Mouse (Mus musculus) spleen, postnatal 10 days (tissue): ENCODE data around the gene Exosc7.
A peak's percentile ranks its signal among the peaks of the same experiment; 100 is the strongest.

Experiments used
- DNase-seq, 2 experiments: peaks; one replicate each; pipeline ENCODE4 v3.0.0; 2021 to 2022; ENCODE audit warnings: low spot score in 2 of 2

Exosc7 gene

GRCm38 (mm10) chr9:123112805-123113521 is at the start of gene Exosc7, which contains the start of gene Zdhhc3:
Exosc7 (plus strand) TSS chr9:123113215.
Zdhhc3 (minus strand) TSS chr9:123113205.
- DNase-seq = peak; percentile 87 to 90

- no peak for DNase-seq
These were observed 33.9 kb upstream of the Exosc7 start for GRCm38 (mm10) chr9:123079149-123079548.

GRCm38 (mm10) chr9:123080355-123080754 is 32.7 kb upstream of the Exosc7 start:
- no peak for DNase-seq

- DNase-seq = no peak
These were observed 32.2 kb upstream of the Exosc7 start for GRCm38 (mm10) chr9:123080796-123081195.

DNA sequence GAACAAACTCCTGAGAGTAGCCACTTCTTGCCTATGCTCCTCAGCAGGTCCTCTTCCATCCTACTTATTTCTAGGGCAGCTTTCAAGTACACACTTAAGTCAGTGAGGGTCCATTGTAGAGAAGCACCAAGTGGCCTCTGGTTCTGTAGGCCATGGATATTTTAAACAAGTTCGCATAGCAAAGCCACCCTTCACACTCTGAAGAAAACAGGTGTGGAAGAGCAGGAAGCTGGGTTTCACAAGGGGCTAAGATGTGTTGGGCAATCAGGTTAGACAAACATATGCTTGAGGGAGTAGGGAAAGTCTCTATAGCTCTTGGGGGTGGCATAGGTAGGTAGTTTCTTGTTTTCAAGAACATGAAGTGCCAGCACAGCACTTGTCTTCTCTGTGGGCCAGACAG is 27.6 kb upstream of the Exosc7 start:
- DNase-seq = no peak

DNA sequence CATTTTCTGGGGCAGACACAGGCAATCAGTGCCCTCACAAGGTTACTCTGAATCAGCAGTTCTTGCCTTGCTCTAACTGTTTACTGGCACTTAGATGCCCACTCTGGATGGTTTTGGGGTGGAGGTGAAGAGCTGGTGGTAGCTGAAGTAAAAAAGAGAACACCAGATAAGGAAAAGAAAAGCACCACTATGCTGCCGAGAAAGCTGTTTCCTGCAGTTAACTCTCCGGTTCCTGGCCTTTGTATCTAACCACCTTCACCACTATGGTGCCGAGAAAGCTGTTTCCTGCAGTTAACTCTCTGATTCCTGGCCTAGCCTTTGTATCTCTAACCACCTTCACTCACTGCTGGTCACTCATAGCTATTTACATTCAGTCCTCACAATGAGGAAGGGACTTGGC is 25.5 kb upstream of the Exosc7 start:
- DNase-seq = no peak

GRCm38 (mm10) chr9:123090844-123091243 is 22.2 kb upstream of the Exosc7 start:
- DNase-seq = no peak

DNA sequence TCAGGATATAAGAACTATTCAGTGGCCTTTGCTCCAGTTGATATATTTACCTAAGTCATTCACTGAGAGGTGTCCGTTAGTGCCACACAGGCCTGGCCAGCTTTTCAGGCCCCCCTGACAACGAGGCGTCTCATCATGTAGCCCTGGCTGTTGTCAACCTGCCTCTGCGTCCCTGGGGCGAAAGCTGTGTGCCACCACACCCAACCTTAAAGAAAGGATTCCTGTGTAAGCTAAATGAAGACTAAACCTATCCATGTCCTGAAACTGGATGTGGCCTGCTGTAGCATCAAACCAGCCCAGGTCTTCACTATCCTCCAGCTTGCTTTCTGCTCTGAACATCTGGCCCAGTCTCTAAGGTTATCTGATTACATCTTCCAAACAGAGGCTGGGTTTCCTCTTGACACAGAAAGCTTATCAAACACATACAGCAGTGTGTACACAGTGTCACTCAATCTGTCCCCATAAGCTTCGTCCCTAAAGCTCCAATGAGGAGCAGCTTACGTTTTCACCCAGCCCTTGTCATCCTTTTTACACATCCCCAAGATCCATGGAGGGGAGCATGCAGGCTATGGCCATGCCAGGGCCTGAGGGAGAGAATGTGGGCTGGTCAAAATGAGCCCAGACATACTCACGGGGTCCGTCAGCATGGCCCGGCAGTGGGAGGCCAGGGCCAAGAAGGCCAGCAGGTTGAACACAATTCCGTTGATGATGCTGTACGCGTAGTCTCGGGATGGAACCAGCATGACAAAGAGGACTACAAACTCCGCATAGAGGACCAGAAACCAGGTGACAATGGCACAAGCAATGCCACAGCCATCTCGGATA is 13.2 kb upstream of the Exosc7 start:
- DNase-seq = no peak

GRCm38 (mm10) chr9:123103425-123103824 is 9.6 kb upstream of the Exosc7 start:
- DNase-seq = no peak

DNA sequence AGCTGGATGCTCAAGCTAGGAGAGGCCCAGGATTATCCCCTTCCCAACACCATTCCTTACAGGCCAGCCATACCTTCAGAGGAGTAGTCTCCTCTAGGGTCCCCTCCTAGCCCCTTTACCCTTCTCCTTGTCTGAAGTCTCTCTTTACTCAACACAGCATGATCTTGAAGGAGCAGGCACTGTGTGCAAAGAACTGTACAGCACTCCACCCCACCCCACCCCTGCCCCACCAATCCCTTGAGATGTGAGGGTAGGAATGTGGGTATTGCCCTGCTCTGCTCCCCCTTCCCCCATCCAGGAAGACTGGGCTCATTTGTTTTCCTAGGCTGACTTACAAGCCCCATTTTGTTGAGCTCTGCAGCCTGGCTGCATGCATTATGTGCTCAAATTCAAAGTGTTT is 8.7 kb upstream of the Exosc7 start:
- no peak for DNase-seq

GRCm38 (mm10) chr9:123107186-123107585 is 5.8 kb upstream of the Exosc7 start:
- DNase-seq = no peak

DNA sequence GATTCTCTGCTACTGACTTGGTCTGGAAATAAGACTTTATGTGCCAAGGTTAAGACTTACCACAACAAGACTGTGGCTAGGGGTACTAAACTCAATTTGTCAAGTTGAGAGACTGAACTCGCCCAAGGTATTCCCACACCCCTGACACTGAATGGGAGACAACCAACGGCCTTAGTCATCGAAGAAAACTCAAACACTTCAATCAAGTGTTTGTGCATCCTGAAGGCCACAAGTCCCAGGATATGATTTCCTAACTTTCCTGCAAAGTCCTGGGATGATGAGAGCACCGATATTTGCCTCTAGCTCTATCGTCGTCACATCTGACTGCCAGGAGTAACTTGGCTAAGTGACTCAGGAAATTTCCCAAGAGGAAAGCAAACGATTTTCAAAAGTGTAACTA is 3.8 kb upstream of the Exosc7 start:
- no peak for DNase-seq

GRCm38 (mm10) chr9:123111751-123112221 is 1.2 kb upstream of the Exosc7 start:
- peak in 1 of 2 experiments; percentile 21 for DNase-seq

DNA sequence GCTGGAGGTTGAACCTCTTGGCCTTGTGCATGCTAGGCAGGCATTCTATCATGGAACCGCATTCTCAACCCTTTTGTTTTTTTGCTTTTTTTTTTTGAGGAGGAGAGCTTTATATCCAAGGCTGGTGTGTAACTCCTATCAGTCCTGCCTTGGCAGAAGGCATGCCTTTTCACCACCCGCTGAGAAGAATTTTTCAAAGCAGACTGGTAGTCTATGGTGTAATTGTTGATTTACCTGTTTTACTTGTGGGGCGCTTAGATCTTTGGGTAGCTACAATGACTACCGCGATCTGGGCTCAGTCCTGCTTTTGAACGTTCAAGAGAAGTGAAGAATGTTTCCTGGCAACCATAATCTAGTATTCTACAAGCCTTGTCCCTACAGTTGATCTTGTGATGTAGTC is 916 bp downstream of the Exosc7 start:
- DNase-seq = no peak

GRCm38 (mm10) chr9:123115566-123115965 is 2.6 kb downstream of the Exosc7 start:
- DNase-seq = no peak

DNA sequence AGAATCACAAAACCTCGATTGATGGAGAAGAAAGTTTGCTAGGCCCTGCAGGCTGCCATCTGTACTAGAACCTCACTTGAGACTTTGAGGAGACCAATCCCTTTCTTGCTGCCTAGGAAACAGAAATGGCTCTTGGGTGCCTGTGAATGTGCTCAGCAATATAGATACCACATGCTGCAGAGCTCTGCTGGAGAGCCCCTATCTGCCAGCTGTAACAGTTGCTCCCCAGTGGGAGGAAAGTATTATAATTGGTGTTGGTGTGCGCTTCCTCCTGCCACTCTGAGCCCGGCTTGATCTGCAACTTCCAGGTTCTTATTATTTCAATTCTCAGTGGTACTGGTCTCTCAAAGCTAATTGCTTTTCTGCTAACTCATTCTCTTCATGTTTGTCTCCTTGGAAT is 10.0 kb downstream of the Exosc7 start:
- DNase-seq = no peak

DNA sequence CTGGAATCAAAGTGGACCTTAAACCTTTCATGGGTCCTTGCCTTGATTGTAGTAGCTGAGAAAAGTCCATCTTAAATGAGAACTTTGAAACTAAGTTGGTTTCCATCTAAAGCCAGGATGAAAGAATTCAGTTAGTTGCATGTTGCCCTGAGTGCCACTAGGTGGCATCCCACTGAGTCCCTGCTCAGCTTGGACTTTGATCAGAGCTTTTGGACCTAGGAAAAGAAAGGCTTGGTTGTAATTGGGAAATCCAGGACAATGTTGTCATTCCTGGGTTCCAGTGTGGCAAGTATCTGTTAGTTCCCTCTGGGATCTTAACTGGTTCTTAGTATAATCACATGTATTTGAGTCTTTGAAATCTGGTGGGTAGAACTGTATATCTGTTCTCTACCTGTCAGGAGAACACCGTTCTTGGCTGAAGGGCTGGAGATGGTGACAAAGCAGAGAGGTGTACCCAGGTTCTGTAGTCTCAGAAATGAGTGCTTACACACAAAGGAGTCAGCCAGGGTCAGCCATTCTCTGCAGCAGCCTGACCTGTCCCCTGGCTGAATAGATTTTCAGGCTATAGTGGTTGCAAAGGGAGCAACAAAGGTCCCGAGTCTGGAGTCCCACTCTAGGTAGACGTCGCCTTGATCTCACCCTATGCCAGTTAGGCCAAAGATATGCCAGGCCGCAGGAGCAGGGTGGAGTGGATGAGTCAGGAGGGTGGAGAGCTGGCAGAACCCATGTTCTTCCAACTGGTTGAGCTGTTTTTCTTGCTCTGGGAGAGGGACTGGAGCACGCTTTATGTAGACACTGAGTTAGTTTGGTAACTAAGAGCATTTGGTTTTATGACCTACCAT is 10.8 kb downstream of the Exosc7 start:
- DNase-seq = peak in 1 of 2 experiments; percentile 32

GRCm38 (mm10) chr9:123124413-123124981 is 11.5 kb downstream of the Exosc7 start:
- no peak for DNase-seq

DNA sequence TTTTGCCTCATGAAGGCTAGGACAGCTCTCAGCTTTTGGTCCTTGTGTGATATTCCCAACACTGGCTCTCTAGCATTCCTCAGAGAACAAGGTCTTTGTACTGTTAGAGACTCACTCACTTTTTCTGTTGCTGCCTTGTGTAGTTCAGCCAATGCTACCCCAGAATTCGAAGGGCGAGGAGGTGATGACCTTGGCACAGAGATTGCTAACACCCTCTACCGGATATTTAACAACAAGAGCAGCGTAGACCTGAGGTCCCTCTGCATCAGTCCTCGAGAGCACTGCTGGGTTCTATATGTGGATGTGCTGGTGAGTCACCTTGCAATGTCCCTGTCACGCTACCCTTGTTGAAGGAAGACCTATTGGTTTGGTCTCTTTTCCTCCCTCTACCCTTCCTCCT is 14.6 kb downstream of the Exosc7 start:
- DNase-seq = no peak

- DNase-seq = no peak
These were observed 20.0 kb downstream of the Exosc7 start for GRCm38 (mm10) chr9:123132994-123133393.

DNA sequence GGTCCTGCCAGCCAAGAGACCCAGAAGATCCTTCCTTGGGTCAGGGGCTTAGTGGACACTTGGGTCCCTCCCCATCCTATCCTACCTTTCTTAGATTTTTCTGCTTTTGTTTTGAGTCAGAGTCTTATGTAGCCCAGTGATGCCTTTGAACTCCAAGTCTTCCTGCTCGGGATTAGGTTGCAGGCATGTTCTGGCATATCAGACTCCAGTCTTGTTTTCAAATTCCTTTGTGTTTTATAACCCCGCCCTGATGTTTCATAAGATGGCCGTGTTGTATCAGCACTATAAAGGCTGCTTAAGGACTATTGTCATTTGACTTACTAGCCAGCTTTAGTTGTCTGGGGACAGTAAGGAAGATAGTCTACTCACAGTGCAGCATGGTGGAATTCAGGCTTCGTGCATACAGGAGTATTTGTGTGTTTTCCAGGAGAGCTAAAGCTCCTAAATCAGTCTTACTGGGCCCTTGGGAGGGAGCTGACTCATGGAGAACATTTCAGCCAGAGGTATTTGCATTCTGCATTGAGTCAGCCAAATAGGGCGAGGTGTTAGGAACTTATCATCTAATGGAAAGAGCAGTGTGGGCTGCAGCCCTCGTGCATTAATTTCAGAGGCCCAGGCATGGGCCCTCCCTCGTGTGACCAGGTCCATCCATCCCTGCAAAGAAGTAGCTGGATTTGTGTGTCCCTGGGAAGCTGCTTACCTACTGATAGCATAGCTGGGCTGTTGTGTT is 24.1 kb downstream of the Exosc7 start:
- no peak for DNase-seq
